Mouse (Mus musculus) heart, embryonic 16.5 days (tissue): ENCODE results near the gene Oaz3. TPM values are rescaled to one million over a fixed set of nuclear protein-coding genes. Genes with fewer than 3 reads are reported as not detected.

ENCODE experiments used
- ATAC-seq: fragments of 200-750 bp; cut with Nextera tagmentation; replicated peaks from 2 replicates; pipeline ENCODE4 v1.8.0; 2017; ENCODE audit warnings: moderate number of reproducible peaks; ENCODE audit not compliant: insufficient read depth, low FRiP score; ENCODE audit errors: extremely low read depth
- H3K27ac ChIP-seq: fragments of 300-500 bp; sonication (generic); 2 replicates; pipeline ENCODE4 v1.5.1; 2014; ENCODE audit warnings: mild to moderate bottlenecking, low read length, control low read depth, moderate library complexity
- H3K27me3 ChIP-seq: fragments of 300-500 bp; sonication (generic); 2 replicates; pipeline ENCODE4 v1.6.1; 2014; ENCODE audit warnings: low read length, mixed read lengths; ENCODE audit not compliant: control insufficient read depth, insufficient read depth
- H3K36me3 ChIP-seq: fragments of 300-500 bp; sonication (generic); 2 replicates; pipeline ENCODE4 v1.6.1; 2014; ENCODE audit not compliant: control insufficient read depth, insufficient read depth
- H3K4me1 ChIP-seq: fragments of 300-500 bp; sonication (generic); 2 replicates; pipeline ENCODE4 v1.6.1; 2014; ENCODE audit warnings: low read length, mixed read lengths; ENCODE audit not compliant: control insufficient read depth, insufficient read depth
- H3K4me2 ChIP-seq: fragments of 300-500 bp; sonication (generic); 2 replicates; pipeline ENCODE4 v1.6.1; 2014; ENCODE audit warnings: low read depth, mild to moderate bottlenecking, control low read depth, low read length
- H3K4me3 ChIP-seq: fragments of 300-500 bp; sonication (generic); 2 replicates; pipeline ENCODE4 v1.5.1; 2014; ENCODE audit warnings: mild to moderate bottlenecking, control low read depth, low read length
- H3K9ac ChIP-seq: fragments of 300-500 bp; sonication (generic); 2 replicates; pipeline ENCODE4 v1.6.1; 2014; ENCODE audit warnings: low read length, control low read depth
- H3K9me3 ChIP-seq: fragments of 300-500 bp; sonication (generic); replicated peaks from 2 replicates; pipeline ENCODE4 v1.6.1; 2016; ENCODE audit warnings: low read length; ENCODE audit not compliant: control insufficient read depth
- WGBS: fragments of 180-500 bp; shearing (Covaris S2); extraction: QIAGEN DNeasy Blood & Tissue Kit; methylation state at CpG from one replicate; pipeline ENCODE4 v1.1.7; 2014; 5-methylcytosine and 5-hydroxymethylcytosine counted together
- polyA plus RNA-seq: library from polyadenylated mRNA; unstranded; fragments of >200 nt; fragmentation: Nextera tagmentation; extraction: Ambion mirVana; gene quantifications from 2 replicates; pipeline ENCODE4 v1.2.1, GENCODE M21; 2015

Oaz3 gene
- polyA plus RNA-seq, 1 experiment from 2014 or later: 0.49 TPM

GRCm38 (mm10) chr3:94434305-94434704 lies 9.4 kb downstream of the Oaz3 start:
- no peak overlapping the region for H3K4me3 ChIP-seq
- no peak overlapping the region for H3K27ac ChIP-seq
- ATAC-seq: no peak
- 77% methylated on average over 2 of the region's 2 CpGs for WGBS
- H3K4me1 ChIP-seq: no peaks in the 10 kb centered on the region
- H3K9me3 ChIP-seq: no peaks in the 10 kb centered on the region
- H3K4me2 ChIP-seq: no peak overlapping the region
- no peak overlapping the region for H3K9ac ChIP-seq
- no peaks in the 10 kb centered on the region for H3K27me3 ChIP-seq
- no peaks in the 10 kb centered on the region for H3K36me3 ChIP-seq

- Histone ChIP-seq H3K27me3 (no peaks in the 10 kb centered on the region), H3K4me1 (no peaks in the 10 kb centered on the region), H3K4me3 (no peak overlapping the region), H3K27ac (no peak overlapping the region), H3K9me3 (no peaks in the 10 kb centered on the region), H3K4me2 (no peak overlapping the region), H3K9ac (no peak overlapping the region), H3K36me3 (no peaks in the 10 kb centered on the region)
- ATAC-seq: no peak
- 46% methylated on average over 2 of the region's 2 CpGs for WGBS
These were observed 12.7 kb downstream of the Oaz3 start for GRCm38 (mm10) chr3:94430980-94431379.

DNA sequence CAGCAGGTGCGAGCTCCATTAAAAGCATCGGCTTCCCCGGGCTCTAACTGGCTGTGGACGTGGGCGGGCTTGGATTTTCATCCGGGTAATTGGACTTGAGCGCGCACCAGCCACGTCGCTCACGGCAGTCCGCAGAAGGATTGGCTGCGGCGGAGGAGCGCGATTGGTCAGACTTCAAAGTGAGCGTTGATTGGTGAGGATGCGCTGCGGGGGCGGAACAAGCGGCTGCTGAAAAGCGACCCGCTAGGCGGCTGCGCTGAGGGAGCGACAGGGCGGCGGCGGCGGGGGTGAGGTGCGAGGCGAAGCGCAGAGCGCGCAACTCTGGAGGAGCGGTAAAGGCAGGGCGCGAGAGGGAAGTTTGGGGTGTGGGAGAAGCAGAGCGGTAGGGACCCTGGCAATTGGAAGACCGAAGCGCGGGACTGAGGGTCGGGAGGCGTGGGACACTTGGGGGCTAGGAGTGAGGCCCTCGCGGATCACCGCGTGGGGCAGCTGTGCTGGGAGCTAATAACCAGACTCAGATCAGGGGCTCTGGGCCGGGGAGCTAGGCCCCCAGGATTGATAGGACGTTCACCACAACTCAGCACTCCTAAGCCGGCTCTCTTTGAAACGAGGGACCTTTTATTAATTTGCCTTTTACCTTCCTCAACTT lies 30.6 kb downstream of the Oaz3 start, which contains the start of gene Tdrkh:
Gene Tdrkh (plus strand): TSS at position 243 of the 649 bp plus-strand sequence.
- peak within 1 kb of the TSS; percentile 65 for H3K9ac ChIP-seq
- H3K27me3 ChIP-seq: no peaks in the 10 kb centered on the region
- no peaks in the 10 kb centered on the region for H3K9me3 ChIP-seq
- H3K4me1 ChIP-seq: peaks cover 4% of the 10 kb centered on the region; the same call in 1 of the 2 replicates
- 9% methylated on average over 52 of the region's 52 CpGs for WGBS
- no peak within 1 kb of the TSS for H3K27ac ChIP-seq
- ATAC-seq: peak; percentile 99
- H3K4me2 ChIP-seq: peak within 1 kb of the TSS; percentile 95
- peak within 1 kb of the TSS; percentile 62 for H3K4me3 ChIP-seq
- no peaks in the 10 kb centered on the region for H3K36me3 ChIP-seq

GRCm38 (mm10) chr3:94412530-94412929 lies 31.2 kb downstream of the Oaz3 start:
- ATAC-seq: peak; percentile 24; the same call in 1 of the 2 replicates
- Histone ChIP-seq H3K4me3 (peak overlapping the region; percentile 62), H3K9ac (peak overlapping the region; percentile 65), H3K4me1 (peaks cover 4% of the 10 kb centered on the region; the same call in 1 of the 2 replicates), H3K4me2 (peak overlapping the region; percentile 95), H3K27me3 (no peaks in the 10 kb centered on the region), H3K36me3 (no peaks in the 10 kb centered on the region), H3K27ac (no peak overlapping the region), H3K9me3 (no peaks in the 10 kb centered on the region)
- WGBS: 9% methylated on average over 25 of the region's 25 CpGs

GRCm38 (mm10) chr3:94405561-94405960 lies 38.2 kb downstream of the Oaz3 start:
- H3K27me3 ChIP-seq: peaks cover 23% of the 10 kb centered on the region
- 41% methylated on average over 4 of the region's 4 CpGs for WGBS

DNA sequence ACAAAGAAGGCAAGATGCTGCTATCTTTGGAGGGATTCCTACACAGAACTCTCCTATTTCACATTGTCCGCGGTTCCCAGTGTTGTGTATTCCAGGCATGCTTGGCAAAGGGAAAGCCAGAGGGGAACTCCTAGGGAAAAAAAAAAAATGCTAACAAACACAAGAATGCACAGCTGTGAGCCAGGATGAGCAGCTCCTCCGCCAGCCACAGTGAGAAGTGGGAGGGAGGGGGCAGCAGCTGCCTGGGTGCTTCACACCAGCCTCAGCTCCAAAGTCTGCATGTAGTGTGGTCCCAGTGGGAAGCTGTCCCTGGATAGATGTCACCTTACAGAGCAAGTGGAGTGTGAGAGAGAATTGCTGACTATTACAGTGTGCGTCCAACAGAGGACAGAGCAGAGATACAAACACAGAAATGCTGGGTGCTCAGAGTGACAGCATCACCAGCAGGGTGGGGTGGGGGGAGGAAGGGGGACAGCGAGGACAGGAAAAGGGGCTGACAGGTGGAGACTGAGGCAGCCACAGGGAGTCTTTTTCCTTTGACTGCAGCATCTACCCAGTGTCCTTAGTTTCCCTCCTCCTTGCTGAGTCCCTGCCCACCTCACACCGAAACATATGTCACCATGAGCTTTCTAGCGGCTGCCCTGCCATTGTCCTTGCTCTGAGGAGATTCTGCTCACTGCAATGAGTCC lies 39.2 kb downstream of the Oaz3 start:
- Histone ChIP-seq H3K36me3 (no peaks in the 10 kb centered on the region), H3K27me3 (peaks cover 31% of the 10 kb centered on the region), H3K4me1 (peaks cover 4% of the 10 kb centered on the region; the same call in 1 of the 2 replicates), H3K9me3 (no peaks in the 10 kb centered on the region), H3K9ac (no peak overlapping the region), H3K4me2 (no peak overlapping the region), H3K27ac (no peak overlapping the region), H3K4me3 (no peak overlapping the region)
- WGBS: 24% methylated on average over 7 of the region's 7 CpGs
- ATAC-seq: no peak

More at GRCm38 (mm10) chr3:94405561-94405960, 38.2 kb downstream of the Oaz3 start:
- ATAC-seq: no peak
- no peaks in the 10 kb centered on the region for H3K36me3 ChIP-seq
- no peaks in the 10 kb centered on the region for H3K9me3 ChIP-seq
- H3K4me2 ChIP-seq: no peak overlapping the region
- peaks cover 4% of the 10 kb centered on the region; the same call in 1 of the 2 replicates for H3K4me1 ChIP-seq
- no peak overlapping the region for H3K4me3 ChIP-seq
- no peak overlapping the region for H3K27ac ChIP-seq
- no peak overlapping the region for H3K9ac ChIP-seq

- no peak overlapping the region for H3K9ac ChIP-seq
- H3K9me3 ChIP-seq: no peaks in the 10 kb centered on the region
- H3K27me3 ChIP-seq: peaks cover 39% of the 10 kb centered on the region
- no peaks in the 10 kb centered on the region for H3K36me3 ChIP-seq
- peaks cover 6% of the 10 kb centered on the region for H3K4me1 ChIP-seq
- no peak overlapping the region for H3K4me3 ChIP-seq
- H3K4me2 ChIP-seq: no peak overlapping the region
- 43% methylated on average over 8 of the region's 8 CpGs for WGBS
- H3K27ac ChIP-seq: no peak overlapping the region
- ATAC-seq: no peak
These were observed 41.3 kb downstream of the Oaz3 start for GRCm38 (mm10) chr3:94402451-94402850.

- no peak for ATAC-seq
- Histone ChIP-seq H3K4me3 (no peak overlapping the region), H3K9me3 (no peaks in the 10 kb centered on the region), H3K9ac (no peak overlapping the region), H3K27ac (no peak overlapping the region), H3K36me3 (no peaks in the 10 kb centered on the region), H3K4me2 (no peak overlapping the region), H3K4me1 (peaks cover 2% of the 10 kb centered on the region; the same call in 1 of the 2 replicates), H3K27me3 (peaks cover 45% of the 10 kb centered on the region)
- 41% methylated on average over 5 of the region's 5 CpGs for WGBS
These were observed 43.9 kb downstream of the Oaz3 start for GRCm38 (mm10) chr3:94399663-94400310.
